Mouse (Mus musculus) gastrocnemius, postnatal 36 days (tissue): ENCODE results near the gene Ttc39b. TPM values are rescaled to one million over a fixed set of nuclear protein-coding genes. Genes with fewer than 3 reads are reported as not detected.

ENCODE experiments used
- DNase-seq, 2 experiments: peaks; one replicate each; pipeline ENCODE4 v3.0.0; 2022
- intact Hi-C: fragments of 180-260 bp; cut with DNase I; formaldehyde crosslinking; loops from one replicate; pipeline ENCODE4 v1.15.1; 2025
- total RNA-seq, 2 experiments: library from RNA; stranded (reverse); gene quantifications; 2 replicates each; pipeline ENCODE4 v1.2.3; 2021

Gene Ttc39b
- total RNA-seq, 2 experiments from 2014 or later: 3.3 to 5.6 TPM

GRCm38 (mm10) chr4:83283973-83284767, 39.9 kb downstream of the Ttc39b start:
- no peak for DNase-seq
- intact Hi-C loops: no loop called here

GRCm38 (mm10) chr4:83282424-83282823, 41.6 kb downstream of the Ttc39b start:
- no peak for DNase-seq
- intact Hi-C loops: no loop called here

- intact Hi-C loops: no loop called here
- DNase-seq: no peak
These were observed 44.8 kb downstream of the Ttc39b start for GRCm38 (mm10) chr4:83279236-83279635.

- no peak for DNase-seq
- intact Hi-C loops: no loop called here
These were observed 49.8 kb downstream of the Ttc39b start for GRCm38 (mm10) chr4:83274241-83274640.

GRCm38 (mm10) chr4:83273616-83274050, 50.4 kb downstream of the Ttc39b start:
- DNase-seq: no peak
- intact Hi-C loops: no loop called here

GRCm38 (mm10) chr4:83272917-83273615, 51.0 kb downstream of the Ttc39b start:
- intact Hi-C loops: no loop called here
- no peak for DNase-seq

GRCm38 (mm10) chr4:83270481-83270880, 53.6 kb downstream of the Ttc39b start:
- DNase-seq: no peak
- intact Hi-C loops: no loop called here

GRCm38 (mm10) chr4:83269614-83270013, 54.4 kb downstream of the Ttc39b start:
- no peak for DNase-seq
- intact Hi-C loops: loop anchor here (5.0 kb wide), 1 partner anchor 53 kb away; the partner anchor contains the start of gene Ttc39b

- DNase-seq: no peak
- intact Hi-C loops: loop anchor here (5.0 kb wide), 1 partner anchor 56 kb away; the partner anchor contains the start of gene Ttc39b
These were observed 57.9 kb downstream of the Ttc39b start for GRCm38 (mm10) chr4:83265926-83266692.

- intact Hi-C loops: loop anchor here (5.0 kb wide), 2 partner anchors 57 to 142 kb away; partner anchors contain the start of gene Ttc39b
- DNase-seq: no peak
These were observed 59.2 kb downstream of the Ttc39b start for GRCm38 (mm10) chr4:83264832-83265231.

GRCm38 (mm10) chr4:83261998-83262397, 62.1 kb downstream of the Ttc39b start:
- no peak for DNase-seq

GRCm38 (mm10) chr4:83259690-83260089, 64.4 kb downstream of the Ttc39b start:
- intact Hi-C loops: loop anchor here (5.0 kb wide), 1 partner anchor 148 kb away; no protein-coding TSS in a partner anchor
- DNase-seq: no peak

More at GRCm38 (mm10) chr4:83261998-83262397, 62.1 kb downstream of the Ttc39b start:
- intact Hi-C loops: loop anchor here (5.0 kb wide), 1 partner anchor 145 kb away; no protein-coding TSS in a partner anchor

GRCm38 (mm10) chr4:83258273-83258672, 65.8 kb downstream of the Ttc39b start:
- DNase-seq: no peak
- intact Hi-C loops: no loop called here

- DNase-seq: no peak
- intact Hi-C loops: no loop called here
These were observed 66.5 kb downstream of the Ttc39b start for GRCm38 (mm10) chr4:83257279-83258260.

GRCm38 (mm10) chr4:83256779-83257178, 67.3 kb downstream of the Ttc39b start:
- intact Hi-C loops: no loop called here
- DNase-seq: no peak

- intact Hi-C loops: no loop called here
- no peak for DNase-seq
These were observed 69.1 kb downstream of the Ttc39b start for GRCm38 (mm10) chr4:83254941-83255340.

GRCm38 (mm10) chr4:83253679-83254078, 70.4 kb downstream of the Ttc39b start:
- intact Hi-C loops: no loop called here
- no peak for DNase-seq

- intact Hi-C loops: no loop called here
- DNase-seq: no peak
These were observed 80.3 kb downstream of the Ttc39b start for GRCm38 (mm10) chr4:83243706-83244105.

GRCm38 (mm10) chr4:83241630-83242029, 82.4 kb downstream of the Ttc39b start:
- DNase-seq: no peak
- intact Hi-C loops: no loop called here
